Mouse (Mus musculus): ENCODE measurements around the gene Csad.
A peak's percentile ranks its signal among the peaks of the same experiment; 100 is the strongest.

Gene Csad

GRCm38 (mm10) chr15:102204674-102205505 is at the start of gene Csad:
Csad (minus strand) TSS chr15:102204724.
- DNase-seq (ENCODE audit: low read depth, low spot score): no peak
- peaks cover 6% of the 10 kb centered on the region for H3K36me3 ChIP-seq (ENCODE audit: control insufficient read depth, insufficient read depth, low read length, poor library complexity, severe bottlenecking)
- no peaks in the 10 kb centered on the region for H3K27me3 ChIP-seq (ENCODE audit: control insufficient read depth, insufficient read depth, low read length, poor library complexity, severe bottlenecking)

GRCm38 (mm10) chr15:102250521-102250920 is 46.0 kb upstream of the Csad start:
- Histone ChIP-seq H3K27me3 (ENCODE audit: control insufficient read depth, insufficient read depth, low read length, poor library complexity, severe bottlenecking) (no peaks in the 10 kb centered on the region), H3K36me3 (ENCODE audit: control insufficient read depth, insufficient read depth, low read length, poor library complexity, severe bottlenecking) (no peaks in the 10 kb centered on the region)

DNA sequence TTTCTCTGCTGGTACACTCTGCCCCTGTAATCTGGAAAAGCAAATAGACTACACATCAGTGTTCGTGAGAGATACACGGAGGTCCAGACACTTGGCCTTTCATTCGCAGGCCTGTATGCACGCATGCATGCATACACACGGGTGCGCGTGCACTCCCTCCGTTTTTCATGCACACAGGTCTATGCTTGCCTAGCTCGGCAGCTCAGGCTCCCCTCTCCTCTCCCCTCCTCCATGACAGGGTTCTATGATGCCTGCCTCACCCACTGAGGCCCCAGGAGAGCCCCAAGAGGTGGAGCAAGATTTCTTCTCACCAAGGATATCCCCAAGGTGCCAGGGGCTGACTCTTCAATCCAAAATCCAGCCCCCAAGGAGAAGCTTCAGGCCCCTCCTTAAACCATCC is 45.4 kb upstream of the Csad start:
- no peaks in the 10 kb centered on the region for H3K27me3 ChIP-seq (ENCODE audit: control insufficient read depth, insufficient read depth, low read length, poor library complexity, severe bottlenecking)
- no peaks in the 10 kb centered on the region for H3K36me3 ChIP-seq (ENCODE audit: control insufficient read depth, insufficient read depth, low read length, poor library complexity, severe bottlenecking)
- DNase-seq (ENCODE audit: low read depth, low spot score): no peak

More at GRCm38 (mm10) chr15:102250521-102250920, 46.0 kb upstream of the Csad start:
- DNase-seq (ENCODE audit: low read depth, low spot score): no peak

DNA sequence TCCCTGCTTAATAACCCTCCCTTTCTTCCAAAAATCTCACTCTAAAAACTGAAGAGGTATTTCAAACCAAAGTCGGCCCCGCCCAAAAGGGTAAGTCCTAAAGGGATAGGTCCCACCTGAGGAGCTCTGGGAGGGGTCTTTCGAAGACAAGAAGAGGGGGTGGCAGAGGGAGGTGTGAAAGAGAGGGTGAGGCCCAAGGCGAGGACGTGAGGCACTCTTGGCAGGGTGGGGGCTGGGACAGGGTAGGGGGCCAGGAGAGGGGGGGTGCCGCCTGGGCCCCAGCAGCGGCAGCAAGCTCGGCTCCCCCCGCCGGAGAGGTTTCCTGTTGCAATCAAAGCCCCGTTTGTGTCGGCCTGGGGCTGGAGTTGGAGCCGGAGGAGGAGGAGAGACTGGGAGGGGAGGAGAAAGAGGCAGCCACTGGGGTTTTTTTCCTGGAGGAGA is 44.7 kb upstream of the Csad start:
- Histone ChIP-seq H3K27me3 (ENCODE audit: control insufficient read depth, insufficient read depth, low read length, poor library complexity, severe bottlenecking) (peaks cover 1% of the 10 kb centered on the region; the same call in 1 of the 2 replicates), H3K36me3 (ENCODE audit: control insufficient read depth, insufficient read depth, low read length, poor library complexity, severe bottlenecking) (no peaks in the 10 kb centered on the region)
- no peak for DNase-seq (ENCODE audit: low read depth, low spot score)

GRCm38 (mm10) chr15:102248812-102249191 is 44.3 kb upstream of the Csad start:
- no peak for DNase-seq (ENCODE audit: low read depth, low spot score)
- H3K36me3 ChIP-seq (ENCODE audit: control insufficient read depth, insufficient read depth, low read length, poor library complexity, severe bottlenecking): no peaks in the 10 kb centered on the region
- peaks cover 1% of the 10 kb centered on the region; the same call in 1 of the 2 replicates for H3K27me3 ChIP-seq (ENCODE audit: control insufficient read depth, insufficient read depth, low read length, poor library complexity, severe bottlenecking)

GRCm38 (mm10) chr15:102248131-102248811 is 43.7 kb upstream of the Csad start:
- peaks cover 1% of the 10 kb centered on the region; the same call in 1 of the 2 replicates for H3K27me3 ChIP-seq (ENCODE audit: control insufficient read depth, insufficient read depth, low read length, poor library complexity, severe bottlenecking)
- H3K36me3 ChIP-seq (ENCODE audit: control insufficient read depth, insufficient read depth, low read length, poor library complexity, severe bottlenecking): no peaks in the 10 kb centered on the region
- no peak for DNase-seq (ENCODE audit: low read depth, low spot score)

- peaks cover 3% of the 10 kb centered on the region for H3K27me3 ChIP-seq (ENCODE audit: control insufficient read depth, insufficient read depth, low read length, poor library complexity, severe bottlenecking)
- DNase-seq (ENCODE audit: low read depth, low spot score): no peak
- H3K36me3 ChIP-seq (ENCODE audit: control insufficient read depth, insufficient read depth, low read length, poor library complexity, severe bottlenecking): no peaks in the 10 kb centered on the region
Observed at GRCm38 (mm10) chr15:102247252-102248130, 43.0 kb upstream of the Csad start.

DNA sequence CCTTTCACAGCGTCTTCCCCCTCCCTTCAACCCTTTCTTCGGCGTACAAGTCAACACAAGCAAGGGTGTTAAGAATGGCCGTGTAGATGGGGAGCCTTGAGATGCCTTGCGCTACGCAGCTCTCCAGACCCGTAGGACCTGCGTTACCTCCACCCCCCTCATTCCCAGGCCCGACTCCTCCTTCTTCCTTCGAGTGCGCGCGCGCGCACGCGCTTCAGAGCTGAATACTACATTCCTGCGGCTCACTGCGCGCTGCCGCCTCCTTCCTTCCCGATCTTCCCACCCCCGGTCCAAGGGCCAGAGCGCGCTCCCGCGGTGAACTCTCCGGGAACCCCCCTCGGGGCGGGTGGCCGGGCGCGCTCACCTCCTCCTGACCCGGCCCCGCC is 42.3 kb upstream of the Csad start:
- no peaks in the 10 kb centered on the region for H3K36me3 ChIP-seq (ENCODE audit: control insufficient read depth, insufficient read depth, low read length, poor library complexity, severe bottlenecking)
- DNase-seq (ENCODE audit: low read depth, low spot score): no peak
- peaks cover 3% of the 10 kb centered on the region for H3K27me3 ChIP-seq (ENCODE audit: control insufficient read depth, insufficient read depth, low read length, poor library complexity, severe bottlenecking)

DNA sequence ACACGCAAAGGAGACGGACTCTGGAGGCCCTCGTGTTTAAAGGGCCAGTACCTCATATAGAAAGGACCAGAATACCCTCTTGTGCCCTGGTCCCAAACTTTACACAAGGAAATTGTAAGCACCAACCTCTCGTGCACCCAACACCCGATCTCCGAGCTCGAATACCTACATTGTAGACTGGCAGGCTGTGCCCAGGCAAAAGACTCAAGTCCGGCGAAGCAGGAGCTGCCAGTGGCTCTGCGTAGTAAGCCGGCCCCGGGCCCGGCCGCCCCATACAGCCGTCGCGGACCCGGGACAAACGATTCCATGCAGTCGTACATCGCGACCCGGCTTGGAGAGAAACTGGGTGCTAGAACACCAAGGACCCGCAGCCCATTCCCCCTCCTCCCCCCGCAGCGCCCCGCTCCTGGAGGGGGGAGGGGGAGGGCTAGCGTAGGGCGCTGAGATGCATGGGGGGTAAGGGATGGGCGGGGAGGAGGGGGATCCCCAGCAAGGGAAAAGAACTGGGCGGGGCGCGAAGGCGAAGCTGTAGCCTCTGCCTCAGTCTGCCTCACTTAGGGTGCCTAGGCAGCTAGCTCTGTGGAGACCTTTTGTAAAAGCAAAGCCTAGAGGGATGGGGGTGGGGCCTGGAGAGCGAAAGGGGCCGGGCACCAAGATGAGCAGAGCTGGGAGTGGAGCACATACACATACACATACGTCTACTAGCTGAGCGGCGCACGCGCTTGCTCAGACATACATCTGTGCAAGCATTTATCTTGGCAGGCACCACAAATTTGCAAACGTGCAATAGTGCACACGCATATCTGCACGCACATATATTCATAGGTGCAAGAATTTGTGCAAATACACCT is 41.6 kb upstream of the Csad start:
- Histone ChIP-seq H3K27me3 (ENCODE audit: control insufficient read depth, insufficient read depth, low read length, poor library complexity, severe bottlenecking) (peaks cover 3% of the 10 kb centered on the region), H3K36me3 (ENCODE audit: control insufficient read depth, insufficient read depth, low read length, poor library complexity, severe bottlenecking) (no peaks in the 10 kb centered on the region)
- peak; percentile 50 for DNase-seq (ENCODE audit: low read depth, low spot score)

DNA sequence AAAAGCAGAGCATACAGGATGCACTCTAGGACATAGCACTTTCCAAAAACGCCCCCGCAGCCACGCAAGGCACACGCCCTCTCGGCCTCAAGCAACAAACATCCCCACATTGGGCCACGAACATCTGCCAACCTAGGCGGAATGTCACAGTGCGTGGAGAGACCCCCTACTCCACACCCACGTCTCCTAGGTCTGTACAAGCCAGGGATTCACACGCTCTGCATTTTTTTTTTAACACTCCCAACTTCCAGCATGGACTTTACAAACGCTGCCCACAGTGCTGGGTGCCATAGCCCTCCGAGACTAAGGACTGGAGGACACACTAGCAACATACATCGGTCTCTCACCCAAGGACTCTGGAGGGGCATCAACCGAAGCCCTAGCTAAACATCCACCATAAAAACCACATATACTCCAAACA is 40.9 kb upstream of the Csad start:
- Histone ChIP-seq H3K36me3 (ENCODE audit: control insufficient read depth, insufficient read depth, low read length, poor library complexity, severe bottlenecking) (no peaks in the 10 kb centered on the region), H3K27me3 (ENCODE audit: control insufficient read depth, insufficient read depth, low read length, poor library complexity, severe bottlenecking) (peaks cover 3% of the 10 kb centered on the region)
- DNase-seq (ENCODE audit: low read depth, low spot score): no peak

- Histone ChIP-seq H3K36me3 (ENCODE audit: control insufficient read depth, insufficient read depth, low read length, poor library complexity, severe bottlenecking) (no peaks in the 10 kb centered on the region), H3K27me3 (ENCODE audit: control insufficient read depth, insufficient read depth, low read length, poor library complexity, severe bottlenecking) (peaks cover 3% of the 10 kb centered on the region)
- DNase-seq (ENCODE audit: low read depth, low spot score): no peak
Observed at GRCm38 (mm10) chr15:102244306-102245191, 40.0 kb upstream of the Csad start.

DNA sequence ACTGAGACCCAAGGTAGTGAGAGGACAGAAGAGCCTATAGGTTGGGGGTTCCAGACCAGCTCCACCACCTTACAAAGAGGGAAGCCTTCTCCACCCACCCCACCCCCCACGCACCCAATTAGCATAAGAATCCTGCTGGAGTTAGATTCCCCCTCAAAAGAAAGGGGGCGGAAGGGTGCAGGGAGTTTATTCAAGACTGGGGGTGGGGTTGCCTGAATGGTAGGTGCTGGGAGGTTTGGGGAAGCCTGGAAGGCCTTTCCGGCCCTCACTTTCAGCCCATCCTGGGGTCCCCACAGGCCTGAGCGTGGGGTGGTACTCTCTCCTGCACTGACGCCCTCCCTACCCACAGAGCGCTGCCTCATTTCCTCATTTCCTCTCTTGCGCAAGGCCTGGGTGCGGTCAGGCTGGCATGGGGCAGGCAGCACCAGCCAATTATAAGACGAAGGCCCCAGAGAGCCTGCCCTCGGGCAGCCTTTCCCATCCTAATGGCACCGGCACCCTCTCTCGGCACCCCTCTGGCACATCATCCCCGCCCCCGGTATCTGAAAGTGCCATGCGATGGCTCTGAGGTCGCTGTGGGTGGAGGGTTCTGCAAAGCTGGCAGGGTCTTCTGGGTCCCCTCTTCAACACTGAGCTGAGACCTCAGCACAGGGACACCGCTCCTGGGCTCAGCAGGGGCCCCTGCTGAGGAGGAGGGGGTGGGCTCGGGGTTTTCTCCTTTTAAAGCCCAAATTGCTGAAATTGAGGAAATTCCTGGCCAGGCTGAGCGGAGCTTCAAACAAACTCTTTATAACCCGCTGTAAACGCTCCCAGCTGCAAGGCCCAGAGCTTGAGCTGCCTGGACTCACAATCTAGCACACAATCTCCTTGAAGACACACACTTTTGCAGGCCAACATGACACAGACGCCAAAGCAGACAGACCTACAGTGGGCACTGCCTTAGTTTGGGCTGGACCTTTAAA is 39.0 kb upstream of the Csad start:
- peaks cover 3% of the 10 kb centered on the region for H3K27me3 ChIP-seq (ENCODE audit: control insufficient read depth, insufficient read depth, low read length, poor library complexity, severe bottlenecking)
- no peaks in the 10 kb centered on the region for H3K36me3 ChIP-seq (ENCODE audit: control insufficient read depth, insufficient read depth, low read length, poor library complexity, severe bottlenecking)
- peak; percentile 55 for DNase-seq (ENCODE audit: low read depth, low spot score)

Measured in splenic B cell, adult 2 months (primary cell).